Mouse (Mus musculus): ENCODE measurements around the gene Chil3.
"Not testable (repeated sequence)": the region's sequence is repeated elsewhere in the genome, so short reads cannot be mapped to it uniquely, and the experiment has no call there.

The Chil3 gene

DNA sequence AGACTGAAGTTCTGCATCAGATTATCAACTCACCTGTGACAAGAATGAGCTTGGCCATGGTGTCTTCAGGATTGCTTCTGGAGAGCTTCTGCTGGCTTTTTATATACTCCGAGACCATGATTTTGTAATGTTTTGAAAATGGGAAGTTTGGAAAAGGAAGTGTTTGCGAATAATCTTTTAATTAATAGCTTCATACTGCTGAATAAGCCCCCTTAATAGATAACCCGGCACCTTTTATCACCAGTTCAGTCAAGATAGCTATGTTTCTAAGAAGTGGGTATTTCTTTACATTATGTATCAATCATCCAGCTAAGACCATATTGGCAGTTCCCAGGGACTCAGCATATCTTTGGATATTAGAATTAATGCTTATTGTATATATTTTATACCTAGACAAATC, at the start of gene Chil3:
Gene Chil3, minus strand, starts transcription at position 101 of the 400 bp plus-strand sequence.
- DNase-seq, result no peak

DNA sequence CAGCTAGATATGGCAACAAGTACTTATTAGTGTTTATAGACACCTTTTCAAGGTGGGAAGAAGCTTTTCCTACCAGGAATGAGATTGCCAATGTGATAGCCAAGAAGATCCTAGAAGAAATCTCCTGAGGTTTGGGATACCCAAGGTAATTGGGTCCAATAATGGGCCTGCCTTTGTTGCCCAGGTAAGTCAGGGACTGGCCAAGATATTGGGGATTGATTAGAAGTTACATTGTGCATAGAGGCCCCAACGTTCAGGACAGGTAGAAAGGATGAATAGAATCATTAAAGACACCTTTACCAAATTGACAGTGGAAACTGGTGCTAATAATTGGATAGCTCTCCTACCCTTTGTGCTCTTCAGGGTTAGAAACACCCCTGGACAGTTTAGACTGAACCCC, 30.7 kb upstream of the Chil3 start:
- not testable (repeated sequence) for DNase-seq

DNA sequence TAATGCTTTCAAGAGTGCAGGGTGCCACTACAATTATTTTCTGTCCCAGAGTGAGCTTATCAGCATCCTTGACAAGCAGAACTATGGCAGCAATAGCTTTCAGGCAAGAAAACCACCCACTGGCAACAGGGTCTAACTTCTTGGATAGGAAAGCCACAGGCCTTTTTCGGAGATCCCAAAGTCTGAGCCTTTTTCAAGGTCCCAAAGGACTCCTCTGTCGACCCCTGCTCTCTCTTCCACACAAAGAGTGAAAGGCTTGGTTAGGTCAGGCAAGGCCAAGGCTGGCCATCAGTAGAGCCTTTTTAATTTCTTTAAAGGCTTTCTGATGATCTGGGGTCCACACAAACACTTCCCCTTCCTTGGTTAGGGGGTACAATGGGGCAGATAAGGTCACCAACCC, 29.9 kb upstream of the Chil3 start:
- DNase-seq, result not testable (repeated sequence)

DNA sequence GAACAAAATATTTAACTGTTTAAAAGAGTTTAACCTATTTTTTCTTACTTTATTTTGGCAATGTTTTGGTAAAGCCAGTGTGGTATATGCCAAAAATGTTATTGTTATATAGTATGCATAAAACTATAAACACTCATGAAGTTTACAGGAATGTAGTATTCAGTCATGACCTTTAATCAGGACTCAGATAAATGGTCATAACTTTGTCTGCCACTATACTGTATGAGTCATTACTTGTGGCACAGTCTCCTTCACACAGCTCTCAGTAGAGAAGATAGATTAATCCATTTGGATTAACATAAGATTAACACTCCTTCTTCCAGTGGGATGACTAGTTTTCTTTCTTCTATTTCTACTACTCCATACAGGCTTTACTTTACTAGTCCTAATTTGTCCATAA, 28.9 kb upstream of the Chil3 start:
- no peak for DNase-seq

DNA sequence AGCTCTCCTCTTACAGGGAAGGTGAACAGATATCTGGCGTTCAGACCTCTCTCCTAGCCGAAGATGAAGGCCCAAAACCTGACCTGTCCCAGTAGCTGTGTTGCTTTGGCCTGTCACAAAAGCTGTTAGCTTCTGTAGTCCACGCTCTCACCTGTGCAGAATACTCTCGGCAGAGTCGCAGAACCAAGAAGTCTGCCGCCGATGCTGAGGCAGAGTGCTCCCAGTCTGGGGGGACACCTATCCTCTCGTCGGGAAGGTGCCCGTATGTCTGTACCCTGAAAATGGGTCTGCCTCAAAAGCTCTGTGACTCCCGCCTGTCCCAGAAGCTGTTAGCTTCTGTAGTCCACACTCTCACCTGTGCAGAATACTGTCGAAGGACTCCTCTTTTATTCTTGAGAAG, 28.1 kb upstream of the Chil3 start:
- no peak for DNase-seq

DNA sequence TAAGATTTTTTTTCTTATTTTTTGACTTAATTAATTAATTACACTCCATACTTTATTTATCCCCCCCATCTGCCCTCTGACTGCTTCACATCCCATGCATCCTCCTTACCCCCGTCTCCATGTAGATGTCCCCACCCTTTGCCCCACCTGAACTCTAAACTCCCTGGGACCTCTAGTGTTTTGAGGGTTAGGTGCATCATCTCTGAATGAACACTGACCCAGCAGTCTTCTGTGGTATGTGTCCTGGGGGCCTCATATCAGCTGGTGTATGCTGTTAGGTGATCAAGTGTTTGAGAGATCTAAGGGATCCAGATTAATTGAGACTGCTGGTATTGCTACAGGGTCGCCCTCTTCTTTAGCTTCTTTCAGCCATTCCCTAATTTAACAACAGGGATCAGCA, 20.6 kb upstream of the Chil3 start:
- no peak for DNase-seq

DNA sequence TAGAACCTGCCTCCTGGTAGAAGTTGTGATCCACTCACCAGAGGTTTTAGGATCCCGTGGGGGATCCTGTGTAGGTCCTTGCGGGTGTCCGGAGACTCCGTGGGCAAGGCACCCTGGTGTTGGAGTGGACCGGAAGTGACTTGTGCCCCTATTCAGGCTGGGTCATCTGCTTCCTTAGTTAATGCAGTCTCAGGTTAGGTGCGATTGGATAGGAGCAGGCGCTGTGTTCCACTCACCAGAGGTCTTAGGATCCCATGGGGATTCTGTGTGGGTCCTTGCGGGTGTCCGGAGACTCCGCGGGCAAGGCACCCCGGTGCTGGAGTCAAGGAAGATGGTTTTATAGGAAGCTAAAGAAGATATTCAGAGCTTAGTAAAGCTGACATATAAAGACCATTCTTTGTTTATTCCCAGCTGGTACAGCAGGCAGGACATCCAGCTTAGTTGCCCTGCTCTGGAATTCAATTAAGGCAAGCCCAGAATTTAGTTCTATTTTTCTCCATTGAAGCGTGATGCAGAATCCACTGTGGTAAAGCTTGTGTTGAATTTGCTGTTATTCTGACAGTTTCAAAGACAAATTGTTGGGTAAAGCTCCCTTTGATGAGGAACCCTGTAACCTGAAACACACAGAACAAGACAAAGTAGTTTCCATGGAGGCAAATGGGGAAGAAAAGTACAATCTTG, 10.3 kb upstream of the Chil3 start:
- DNase-seq, result no peak

DNA sequence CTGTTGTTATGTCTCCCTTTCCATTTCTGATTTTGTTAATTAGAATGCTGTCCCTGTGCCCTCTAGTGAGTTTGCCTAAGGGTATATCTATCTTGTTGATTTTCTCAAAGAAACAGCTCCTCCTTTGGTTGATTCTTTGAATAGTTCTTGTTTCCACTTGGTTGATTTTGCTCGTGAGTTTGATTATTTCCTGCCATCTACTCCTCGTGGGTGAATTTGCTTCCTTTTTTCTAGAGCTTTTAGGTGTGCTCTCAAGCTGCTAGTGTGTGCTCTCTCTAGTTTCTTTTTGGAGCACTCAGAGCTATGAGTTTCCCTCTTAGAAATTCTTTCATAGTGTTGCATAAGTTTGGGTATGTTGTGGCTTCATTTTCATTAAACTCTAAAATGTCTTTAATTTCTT, 7.6 kb upstream of the Chil3 start:
- not testable (repeated sequence) for DNase-seq

DNA sequence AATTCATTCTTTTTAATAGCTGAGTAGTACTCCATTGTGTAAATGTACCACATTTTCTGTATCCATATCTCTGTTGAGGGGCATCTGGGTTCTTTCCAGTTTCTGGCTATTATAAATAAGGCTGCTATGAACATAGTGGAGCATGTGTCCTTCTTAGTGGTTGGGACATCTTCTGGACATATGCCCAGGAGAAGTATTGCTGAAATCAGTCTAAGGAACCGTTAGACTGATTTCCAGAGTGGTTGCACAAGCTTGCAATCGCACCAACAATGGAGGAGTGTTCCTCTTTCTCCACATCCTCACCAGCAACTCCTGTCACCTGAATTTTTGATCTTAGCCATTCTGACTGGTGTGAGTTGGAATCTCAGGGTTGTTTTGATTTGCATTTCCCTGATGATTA, 5.1 kb upstream of the Chil3 start:
- DNase-seq, result not testable (repeated sequence)

DNA sequence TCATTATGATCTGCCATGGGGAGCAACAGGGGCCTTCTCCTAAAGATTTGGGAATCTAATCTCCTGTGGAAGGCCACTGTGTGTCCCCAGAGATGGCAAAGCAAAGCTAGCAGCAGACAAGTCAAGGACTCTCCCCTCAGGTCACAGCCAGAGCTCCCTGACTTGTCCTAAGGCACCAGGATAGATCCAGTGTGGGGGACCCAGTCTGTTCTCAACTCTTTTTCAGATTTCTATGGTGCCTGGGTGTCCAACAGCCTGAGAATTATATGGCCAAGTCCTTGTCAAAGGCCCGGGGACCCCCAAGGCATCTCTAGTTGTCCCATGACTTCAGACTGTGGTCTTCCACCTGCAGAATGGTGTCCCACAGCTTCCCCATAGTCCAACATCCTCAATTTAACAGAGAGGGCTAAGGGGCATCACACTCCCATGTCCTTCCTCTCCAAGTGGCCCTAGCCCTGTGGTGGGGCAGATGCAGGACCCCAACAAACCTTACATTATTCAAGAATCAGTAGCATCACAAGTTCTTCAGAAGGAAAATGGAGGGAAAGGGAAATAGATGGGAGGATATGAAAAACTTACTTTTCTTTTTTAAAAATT, 3.9 kb upstream of the Chil3 start:
- DNase-seq, result no peak

DNA sequence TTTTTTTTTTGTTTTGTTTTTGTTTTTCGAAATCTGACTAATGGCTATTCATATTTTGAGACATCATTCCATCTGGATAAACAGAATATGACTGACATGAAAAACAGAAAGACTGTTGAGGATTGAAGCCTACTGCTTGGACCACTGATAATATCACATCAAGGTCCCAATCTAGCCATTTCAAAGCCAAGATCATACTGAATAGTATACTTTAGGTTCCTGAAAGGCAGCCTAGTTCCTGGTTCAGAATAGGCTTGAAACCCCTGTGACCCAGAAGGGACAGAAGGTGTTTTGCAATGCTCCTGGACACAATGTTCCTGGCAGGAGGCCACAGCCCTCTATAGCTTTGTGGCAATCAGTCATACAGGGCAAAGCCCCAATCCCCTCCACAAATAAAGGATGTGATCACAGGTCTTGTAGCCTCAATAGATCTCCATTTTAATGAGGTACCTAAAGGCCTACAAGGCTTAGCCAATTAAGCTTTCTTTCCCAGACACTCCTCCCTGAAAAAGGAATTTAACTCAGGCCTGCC, 3.2 kb upstream of the Chil3 start:
- DNase-seq, result no peak

DNA sequence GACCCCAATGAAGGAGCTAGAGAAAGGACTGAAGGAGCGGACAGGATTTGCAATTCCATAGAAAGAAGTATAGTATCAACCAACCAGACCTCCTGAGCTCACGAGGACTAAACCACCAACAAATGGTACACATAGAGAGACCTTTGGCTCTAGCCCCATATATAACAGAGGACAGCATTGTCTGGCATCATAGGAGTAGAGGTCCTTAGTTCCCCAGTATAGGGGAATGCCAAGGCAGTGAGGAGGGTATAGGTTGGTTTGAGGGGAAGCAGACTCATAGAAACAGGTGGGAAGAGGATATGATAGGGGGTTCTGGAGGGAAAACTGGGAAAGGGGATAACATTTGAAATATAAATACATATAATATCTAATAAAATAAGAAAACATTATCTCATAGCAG, 13.0 kb downstream of the Chil3 start:
- DNase-seq, result no peak

DNA sequence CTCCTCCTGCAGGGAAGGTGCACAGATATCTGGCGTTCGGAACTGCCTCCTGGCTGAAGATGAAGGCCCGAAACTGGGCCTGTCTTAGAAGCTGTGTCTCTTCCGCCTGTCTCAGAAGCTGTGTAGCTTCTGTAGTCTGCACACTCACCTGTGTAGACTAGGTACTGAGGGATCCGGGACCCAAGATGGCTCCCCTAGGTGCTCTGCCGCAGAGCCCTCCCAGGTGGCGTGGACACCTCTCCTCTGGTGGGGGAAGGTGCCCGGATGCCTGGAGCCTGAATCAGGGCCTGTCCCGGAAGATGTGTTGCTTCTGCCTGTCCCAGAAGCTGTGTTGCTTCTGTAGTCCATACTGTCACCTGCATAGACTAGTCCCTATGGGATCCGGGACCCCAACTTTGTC, 23.3 kb downstream of the Chil3 start:
- DNase-seq, result no peak

DNA sequence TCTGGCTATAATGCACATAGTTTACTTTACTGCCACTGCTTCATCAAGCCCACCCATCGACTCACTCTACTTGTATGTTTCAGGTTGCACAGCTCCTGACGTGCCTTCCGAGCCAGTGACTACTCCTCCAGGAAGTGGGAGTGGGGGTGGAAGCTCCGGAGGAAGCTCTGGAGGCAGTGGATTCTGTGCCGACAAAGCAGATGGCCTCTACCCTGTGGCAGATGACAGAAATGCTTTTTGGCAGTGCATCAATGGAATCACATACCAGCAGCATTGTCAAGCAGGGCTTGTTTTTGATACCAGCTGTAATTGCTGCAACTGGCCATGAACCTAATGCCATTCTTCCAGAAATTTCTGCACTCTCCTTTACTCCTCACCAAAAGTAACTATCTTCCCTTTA, 35.7 kb downstream of the Chil3 start:
- DNase-seq, result peak; percentile 39

DNA sequence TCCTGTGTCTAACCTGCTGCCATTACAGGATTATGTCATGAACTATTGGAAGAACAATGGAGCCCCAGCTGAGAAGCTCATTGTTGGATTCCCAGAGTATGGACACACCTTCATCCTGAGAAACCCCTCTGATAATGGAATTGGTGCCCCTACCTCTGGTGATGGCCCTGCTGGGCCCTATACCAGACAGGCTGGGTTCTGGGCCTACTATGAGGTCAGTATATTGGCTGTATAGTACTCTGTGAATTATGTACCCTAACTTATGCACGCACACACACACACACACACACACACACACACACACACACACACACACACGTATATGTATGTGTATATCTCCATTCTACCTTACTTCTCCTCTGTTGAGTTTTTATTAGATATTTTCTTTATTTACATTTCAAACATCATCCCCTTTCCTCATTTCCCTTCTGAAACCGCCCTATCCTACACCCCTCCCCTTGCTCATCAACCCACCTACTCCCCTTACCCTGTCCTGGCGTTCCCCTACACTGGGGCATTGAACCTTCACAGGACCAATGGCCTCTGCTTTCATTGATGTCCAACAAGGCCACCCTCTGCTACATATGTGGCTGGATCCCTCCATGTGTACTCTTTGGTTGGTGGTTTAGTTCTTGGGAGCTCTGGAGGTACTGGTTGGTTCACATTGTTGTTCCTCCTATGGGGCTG, 38.4 kb downstream of the Chil3 start:
- no peak for DNase-seq

DNA sequence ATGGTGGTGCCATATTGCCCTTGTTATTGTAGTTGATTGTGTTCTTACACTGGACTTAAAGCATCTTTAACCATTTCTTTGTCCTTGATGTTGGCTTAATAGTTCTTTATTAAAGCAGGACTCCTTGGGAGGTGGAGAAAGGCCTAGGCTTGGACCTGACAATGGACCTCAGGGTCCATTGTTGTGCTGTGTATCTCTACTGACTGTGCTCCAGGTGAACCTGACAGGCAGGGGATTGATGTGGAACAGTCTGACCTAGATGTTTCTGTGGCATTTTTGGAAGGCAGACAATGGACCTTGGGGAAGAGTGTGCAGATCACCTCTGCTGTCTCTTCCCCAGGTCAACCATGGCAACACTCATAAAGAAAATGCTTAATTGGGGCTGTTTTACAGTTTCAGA, 40.4 kb downstream of the Chil3 start:
- no peak for DNase-seq

DNA sequence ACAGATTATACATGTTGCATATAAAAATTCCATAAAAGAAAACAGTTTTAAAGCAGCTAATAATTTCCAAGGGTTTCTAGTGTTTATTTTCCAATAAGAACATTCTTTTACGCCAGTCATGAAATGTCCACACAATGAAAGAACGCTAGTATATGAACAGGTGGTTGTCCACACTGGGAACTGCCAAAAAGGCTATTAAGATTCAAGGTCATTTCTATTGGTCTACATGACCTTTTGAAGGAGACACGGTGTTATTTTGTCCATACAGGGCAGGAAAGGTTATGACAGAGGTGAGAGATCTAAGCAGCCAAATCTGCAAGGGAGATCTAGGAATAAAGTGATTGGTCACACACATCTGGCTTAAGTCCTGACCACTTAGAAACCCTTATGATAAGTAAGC, 54.4 kb downstream of the Chil3 start, which contains the start of gene Chia1:
Gene Chia1, plus strand, starts transcription at position 301 of the 400 bp plus-strand sequence.
- no peak for DNase-seq

Measured in right cerebral cortex, postnatal 4 days (tissue).